Mouse (Mus musculus): ENCODE data around the gene Zmiz1.

Gene Zmiz1

DNA sequence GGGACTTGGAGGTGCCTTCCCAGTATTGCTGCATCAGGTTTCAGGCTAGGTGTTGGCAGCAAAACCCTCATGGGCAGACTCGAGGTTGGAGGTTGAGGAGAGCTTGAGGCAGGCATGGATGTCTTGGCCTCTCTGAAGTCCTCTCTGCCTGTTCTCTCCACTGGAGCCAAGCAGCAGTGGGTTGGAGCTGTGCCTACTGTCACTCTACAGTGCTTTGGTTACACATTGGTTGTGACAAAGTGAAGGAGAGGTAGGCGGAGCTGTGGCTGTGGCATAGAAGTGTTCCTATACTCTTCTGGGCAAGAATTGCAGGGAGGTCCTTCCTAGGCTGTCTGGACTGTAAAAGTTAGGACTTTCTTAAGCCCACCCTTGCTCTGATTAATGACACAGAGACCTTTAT is 237.4 kb downstream of the Zmiz1 start:
- DNase-seq (ENCODE audit: low read depth): peak; percentile 40

DNA sequence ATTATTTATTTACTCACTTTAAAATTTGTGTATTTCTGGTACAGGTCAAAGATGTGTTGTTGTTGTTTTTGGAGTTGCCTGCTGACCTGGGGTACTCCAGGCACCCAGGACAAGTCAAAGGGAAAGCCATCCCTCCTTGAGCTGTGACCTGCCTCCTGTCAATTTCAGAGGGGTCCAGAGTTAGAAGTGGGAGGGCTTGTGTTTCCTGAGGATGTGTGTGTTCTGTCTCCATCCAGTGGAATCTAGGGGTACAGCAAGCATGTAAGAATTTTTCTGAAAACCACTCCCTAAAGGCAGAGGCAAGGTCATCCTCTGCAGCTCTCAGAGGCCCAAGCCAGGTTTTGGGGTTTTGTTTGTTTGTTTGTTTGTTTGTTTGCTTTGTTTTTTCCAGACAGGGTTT is 243.0 kb downstream of the Zmiz1 start:
- peak; percentile 71 for DNase-seq (ENCODE audit: low read depth)

DNA sequence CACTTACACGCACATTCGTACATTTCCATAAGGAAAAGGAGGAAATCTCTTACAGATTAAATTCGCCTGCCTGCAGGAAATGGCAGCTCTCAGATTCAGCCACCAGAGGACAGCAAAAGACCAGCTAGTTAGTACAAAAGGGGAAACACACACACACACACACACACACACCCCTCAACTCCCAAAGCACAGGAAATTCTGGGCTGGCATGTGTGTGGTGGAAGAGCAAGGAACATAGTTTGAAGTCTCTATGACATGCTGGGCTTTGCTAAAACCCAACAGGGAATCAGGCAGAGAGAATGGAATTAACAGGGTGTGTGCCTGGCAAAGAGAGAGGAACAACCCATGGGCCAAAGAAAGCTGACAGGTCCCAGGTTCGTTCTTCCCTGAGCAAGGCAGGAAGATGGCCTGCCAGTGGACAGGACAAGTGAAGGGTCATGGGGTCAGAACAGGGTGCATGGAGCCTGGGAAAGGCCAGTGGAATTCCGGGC is 248.8 kb downstream of the Zmiz1 start:
- DNase-seq (ENCODE audit: low read depth): peak; percentile 86

DNA sequence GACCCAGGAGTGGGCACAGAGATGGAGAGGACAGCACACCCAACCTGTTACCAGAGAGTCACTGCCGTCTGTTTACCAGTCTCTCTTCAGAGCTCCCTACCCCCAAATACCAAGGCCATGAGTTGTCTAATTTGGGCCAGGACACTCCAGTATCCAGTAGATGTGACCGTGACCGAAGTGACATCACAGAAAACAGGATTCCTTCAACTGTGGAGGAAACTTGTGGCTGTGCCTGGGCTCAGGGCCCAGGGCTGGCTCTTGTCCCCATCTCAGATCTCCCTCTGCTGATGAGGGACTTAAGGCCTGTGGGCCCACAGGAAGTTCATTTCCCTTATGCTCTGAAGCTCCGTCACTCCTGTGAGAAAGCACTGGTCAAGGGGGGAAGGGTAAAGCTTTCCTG is 249.5 kb downstream of the Zmiz1 start:
- DNase-seq (ENCODE audit: low read depth): peak; percentile 58

DNA sequence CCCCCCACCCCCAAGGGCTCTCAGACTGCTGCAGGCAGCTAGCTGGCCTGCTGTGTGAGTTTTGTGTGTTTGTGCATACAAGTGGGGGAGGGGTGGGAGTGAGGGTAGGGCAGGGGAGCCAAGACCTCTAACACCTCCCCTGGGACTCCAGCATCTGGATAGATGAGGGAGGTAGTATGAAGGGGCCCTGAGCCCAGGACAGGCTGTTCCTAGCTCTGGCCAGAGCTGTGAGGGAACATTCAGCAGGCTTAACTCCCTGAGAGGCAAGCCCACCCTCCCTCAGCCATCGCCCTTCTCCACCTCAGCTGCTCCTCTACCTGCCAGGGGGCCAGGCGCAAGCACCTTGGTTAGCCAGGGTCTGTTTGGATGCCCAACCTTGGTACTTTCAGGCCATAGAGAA is 249.9 kb downstream of the Zmiz1 start:
- no peak for DNase-seq (ENCODE audit: low read depth)

DNA sequence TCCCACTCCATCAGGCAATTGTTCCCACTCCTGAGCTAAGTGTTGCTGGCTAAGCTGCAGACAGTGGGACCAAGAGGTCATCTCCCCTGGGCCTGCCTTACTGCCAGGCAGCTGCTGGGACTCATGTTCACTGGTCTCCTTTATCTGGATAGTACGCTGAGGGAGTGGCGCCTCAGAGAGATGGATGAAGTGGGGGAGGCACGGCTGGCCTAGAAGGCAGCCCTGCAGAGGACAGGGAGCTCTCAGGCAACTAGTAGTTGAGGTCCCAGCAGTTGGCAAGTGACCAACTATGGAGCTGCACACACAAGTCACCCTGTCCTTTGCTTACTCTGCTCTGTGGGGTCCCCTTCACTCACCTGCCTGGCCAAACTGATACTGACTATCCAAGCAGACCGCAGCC is 251.1 kb downstream of the Zmiz1 start:
- DNase-seq (ENCODE audit: low read depth): no peak

DNA sequence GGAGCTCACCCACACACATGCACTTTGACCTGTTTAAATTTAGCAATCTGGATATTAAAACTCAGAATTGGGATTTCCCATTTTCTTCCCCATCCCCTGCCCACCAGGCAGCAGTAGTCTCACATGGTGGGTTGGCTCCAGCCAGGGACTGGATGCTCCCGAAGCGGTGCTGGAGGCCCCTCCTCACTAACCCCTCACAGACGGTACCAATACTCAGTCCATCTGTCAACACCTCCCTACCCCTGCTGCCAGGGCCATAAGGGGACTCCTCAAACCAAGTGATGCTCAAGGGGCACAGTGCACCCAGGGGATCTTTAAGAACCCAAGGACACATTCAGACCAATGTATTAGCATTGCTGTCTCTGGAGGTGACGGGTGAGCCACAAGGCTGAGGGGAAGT is 251.7 kb downstream of the Zmiz1 start:
- no peak for DNase-seq (ENCODE audit: low read depth)

DNA sequence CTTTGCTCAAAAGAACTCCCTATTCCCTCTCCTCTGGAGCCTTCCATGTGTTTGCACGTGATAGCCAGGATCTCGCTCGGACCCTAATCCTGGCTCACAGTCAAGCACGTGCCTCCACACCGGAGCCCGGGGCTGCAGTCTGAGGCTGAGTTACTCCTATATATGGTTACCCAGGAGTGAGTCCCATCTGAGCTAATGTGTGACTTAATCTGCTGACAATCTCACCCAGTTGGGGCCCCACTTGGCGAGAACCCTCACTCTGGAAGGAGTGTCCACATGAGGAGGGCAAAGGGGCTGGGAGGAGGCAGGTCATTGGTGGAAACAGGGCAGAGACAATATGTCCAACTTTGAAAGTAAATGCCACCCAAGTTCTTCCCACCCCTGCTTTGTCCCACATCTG is 252.2 kb downstream of the Zmiz1 start:
- no peak for DNase-seq (ENCODE audit: low read depth)

DNA sequence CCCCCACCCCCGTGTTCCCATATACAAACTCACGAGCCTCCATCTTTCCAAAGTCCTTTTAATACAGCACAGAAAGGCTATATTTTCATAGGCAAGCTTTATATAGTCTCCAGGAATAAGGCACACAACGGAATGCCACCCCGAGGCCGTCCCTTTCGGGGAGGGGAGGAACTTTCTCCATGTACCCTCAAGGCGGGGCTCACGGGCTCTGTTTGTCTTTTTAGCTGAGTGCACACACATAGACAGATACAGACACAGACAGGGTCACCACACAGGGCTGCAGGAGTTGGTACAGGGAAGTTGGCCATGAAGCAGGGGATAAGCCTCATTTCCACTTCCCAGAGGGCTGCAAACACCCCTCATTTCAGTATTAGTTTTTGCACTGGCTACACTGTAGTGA is 252.6 kb downstream of the Zmiz1 start:
- DNase-seq (ENCODE audit: low read depth): no peak

DNA sequence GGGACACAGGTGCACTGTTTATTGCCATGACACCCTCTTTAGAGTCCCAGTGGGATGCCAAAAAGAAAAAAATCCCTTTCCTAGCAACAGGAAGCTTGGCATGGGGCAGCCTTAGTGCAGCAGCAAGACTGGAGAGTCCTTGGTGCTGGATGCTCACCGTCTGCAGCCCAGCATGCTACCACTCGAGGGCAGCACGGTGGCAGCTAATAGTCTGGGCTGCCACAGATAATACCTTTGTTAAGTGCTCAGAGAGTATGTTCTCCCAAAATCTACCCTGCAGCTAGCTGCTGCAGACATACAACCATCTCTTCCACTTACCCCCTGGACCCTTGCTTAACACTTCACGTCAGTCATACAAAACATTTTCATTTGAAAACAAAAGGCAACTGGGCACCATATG is 254.5 kb downstream of the Zmiz1 start:
- no peak for DNase-seq (ENCODE audit: low read depth)

All from 416B (cell line).